Mouse (Mus musculus): ENCODE measurements around the gene 9530053A07Rik. TPM values are rescaled to one million over a fixed set of nuclear protein-coding genes. Genes with fewer than 3 reads are reported as not detected.

Gene 9530053A07Rik
- total RNA-seq (2023): not detected

GRCm38 (mm10) chr7:28129166-28129565, at the start of gene 9530053A07Rik:
9530053A07Rik (plus strand) TSS chr7:28129466.

GRCm38 (mm10) chr7:28169489-28170422, 40.5 kb downstream of the 9530053A07Rik start, which contains the start of gene Fbl:
Fbl (plus strand) TSS chr7:28169710.

GRCm38 (mm10) chr7:28179228-28179627, 50.0 kb downstream of the 9530053A07Rik start, which contains the start of gene Dyrk1b:
Dyrk1b (plus strand) TSS chr7:28179469.

Other genes with a start within 250 kb of the 9530053A07Rik start
- 10.8 TPM for gene Zfp974, start 200.0 kb upstream of the 9530053A07Rik start, total RNA-seq (2023)
- 11.5 TPM for gene Zfp780b, start 150.3 kb upstream of the 9530053A07Rik start, total RNA-seq (2023)
- gene Zfp850, start 115.4 kb upstream of the 9530053A07Rik start, total RNA-seq (2023): 10.7 TPM
- 98.5 TPM for gene Psmc4, start 79.4 kb upstream of the 9530053A07Rik start, total RNA-seq (2023)
- gene Fcgbp, start 58.2 kb upstream of the 9530053A07Rik start, total RNA-seq (2023): not detected
- gene Fbl, start 40.2 kb downstream of the 9530053A07Rik start, total RNA-seq (2023): 194 TPM
- 16.6 TPM for gene Dyrk1b, start 50.0 kb downstream of the 9530053A07Rik start, total RNA-seq (2023)
- gene Eid2, start 138.4 kb downstream of the 9530053A07Rik start, total RNA-seq (2023): 10.0 TPM
- gene Eid2b, start 148.3 kb downstream of the 9530053A07Rik start, total RNA-seq (2023): 4.3 TPM
- gene Selenov, start 161.7 kb downstream of the 9530053A07Rik start, total RNA-seq (2023): not detected
- gene Dll3, start 172.8 kb downstream of the 9530053A07Rik start, total RNA-seq (2023): not detected
- gene Timm50, start 182.6 kb downstream of the 9530053A07Rik start, total RNA-seq (2023): 29.7 TPM
- gene Supt5, start 209.3 kb downstream of the 9530053A07Rik start, total RNA-seq (2023): 160 TPM
- gene Rps16, start 221.2 kb downstream of the 9530053A07Rik start, total RNA-seq (2023): 5,585 TPM
- 155 TPM for gene Plekhg2, start 243.1 kb downstream of the 9530053A07Rik start, total RNA-seq (2023)

Measured in CD8-positive naive resting alpha-beta T cell, adult 57 days (primary cell).